Mouse (Mus musculus) embryonic facial prominence, embryonic 12.5 days (tissue): ENCODE results near the gene Map2. TPM values are rescaled to one million over a fixed set of nuclear protein-coding genes. Genes with fewer than 3 reads are reported as not detected.

Experiments
- ATAC-seq: fragments of 200-750 bp; cut with Nextera tagmentation; 2 replicates; pipeline ENCODE4 v1.8.0; 2017; ENCODE audit not compliant: insufficient number of reproducible peaks, insufficient read depth, low FRiP score, low TSS enrichment
- H3K27ac ChIP-seq: fragments of 300-500 bp; sonication (generic); 2 replicates; pipeline ENCODE4 v1.5.1; 2016; ENCODE audit warnings: mild to moderate bottlenecking
- H3K27me3 ChIP-seq: fragments of 300-500 bp; sonication (generic); 2 replicates; pipeline ENCODE4 v1.6.1; 2016; ENCODE audit warnings: mild to moderate bottlenecking, moderate library complexity
- H3K36me3 ChIP-seq: fragments of 300-500 bp; sonication (generic); 2 replicates; pipeline ENCODE4 v1.6.1; 2016; ENCODE audit warnings: mild to moderate bottlenecking
- H3K4me1 ChIP-seq: fragments of 300-500 bp; sonication (generic); 2 replicates; pipeline ENCODE4 v1.6.1; 2016
- H3K4me2 ChIP-seq: fragments of 300-500 bp; sonication (generic); replicated peaks from 2 replicates; pipeline ENCODE4 v1.6.1; 2016; ENCODE audit warnings: mild to moderate bottlenecking, moderate library complexity
- H3K4me3 ChIP-seq: fragments of 300-500 bp; sonication (generic); 2 replicates; pipeline ENCODE4 v1.5.1; 2016; ENCODE audit warnings: mild to moderate bottlenecking
- H3K9ac ChIP-seq: fragments of 300-500 bp; sonication (generic); 2 replicates; pipeline ENCODE4 v1.6.1; 2016; ENCODE audit warnings: mild to moderate bottlenecking, moderate library complexity
- H3K9me3 ChIP-seq: fragments of 300-500 bp; sonication (generic); 2 replicates; pipeline ENCODE4 v1.6.1; 2016; ENCODE audit warnings: mild to moderate bottlenecking, moderate library complexity
- WGBS: fragments of 180-500 bp; shearing (Covaris S2); methylation state at CpG from one replicate; pipeline ENCODE4 v1.1.7; 2016; 5-methylcytosine and 5-hydroxymethylcytosine counted together
- polyA plus RNA-seq: library from polyadenylated mRNA; unstranded; fragments of >200 nt; fragmentation: Nextera tagmentation; extraction: Ambion mirVana; gene quantifications from 2 replicates; pipeline ENCODE4 v1.2.1, GENCODE M21; 2016

Gene Map2
- polyA plus RNA-seq, 1 experiment from 2014 or later = 34.7 TPM

- 84% methylated on average over 3 of the region's 3 CpGs for WGBS
- no peak overlapping the region for H3K4me2 ChIP-seq
Measured at GRCm38 (mm10) chr1:66482751-66483150, 307.7 kb downstream of the Map2 start.

More at GRCm38 (mm10) chr1:66482751-66483150, 307.7 kb downstream of the Map2 start:
- H3K27ac ChIP-seq = no peak overlapping the region
- no peaks in the 10 kb centered on the region for H3K9me3 ChIP-seq
- H3K4me1 ChIP-seq = no peaks in the 10 kb centered on the region
- no peak for ATAC-seq
- H3K9ac ChIP-seq = no peak overlapping the region
- no peaks in the 10 kb centered on the region for H3K36me3 ChIP-seq
- no peaks in the 10 kb centered on the region for H3K27me3 ChIP-seq
- H3K4me3 ChIP-seq = no peak overlapping the region

Other genes with a start within 250 kb of the Map2 start
- gene Crygf, start 248.8 kb upstream of the Map2 start, polyA plus RNA-seq = 1.2 TPM in 1 of 2 replicates, not detected in the other